Mouse (Mus musculus): Measurements from ENCODE around the gene Tmem198.

GRCm38 (mm10) chr1:75444208-75444607, 35.1 kb upstream of the Tmem198 start:
- TF ChIP-seq EP300 (IDR thresholded peaks at IDR 0.05; ENCODE audit: insufficient read depth, low read depth, low read length), result no peak
- no peak for TF ChIP-seq POLR2A (IDR thresholded peaks at IDR 0.05; ENCODE audit: insufficient read depth, low read length)
- no peak for TF ChIP-seq CTCF (IDR thresholded peaks at IDR 0.05; ENCODE audit: low read depth, low read length)
